Mouse (Mus musculus) small intestine, adult 2 months (tissue): Measurements from ENCODE around the gene D030056L22Rik. TPM values are rescaled to one million over a fixed set of nuclear protein-coding genes. Genes with fewer than 3 reads are reported as not detected.
"Not testable (repeated sequence)": the region's sequence is repeated elsewhere in the genome, so short reads cannot be mapped to it uniquely, and the experiment has no call there.

Source experiments
- H3K27ac ChIP-seq: fragments of 200-500 bp; 2 replicates; pipeline ENCODE4 v1.5.1; 2012; ENCODE audit warnings: low read depth, low read length, control low read depth, inconsistent platforms; ENCODE audit not compliant: insufficient read depth
- H3K27me3 ChIP-seq: fragments of 200-500 bp; 2 replicates; pipeline ENCODE4 v1.6.1; 2012; ENCODE audit warnings: mild to moderate bottlenecking, moderate library complexity, low read length, inconsistent platforms; ENCODE audit not compliant: control insufficient read depth, insufficient read depth
- H3K36me3 ChIP-seq: fragments of 200-500 bp; 2 replicates; pipeline ENCODE4 v1.6.1; 2012; ENCODE audit warnings: mild to moderate bottlenecking, low read length, control low read depth, inconsistent platforms; ENCODE audit not compliant: control insufficient read depth, insufficient read depth
- H3K4me1 ChIP-seq: fragments of 200-500 bp; 2 replicates; pipeline ENCODE4 v1.6.1; 2012; ENCODE audit warnings: low read length, inconsistent platforms, mixed read lengths; ENCODE audit not compliant: control insufficient read depth, insufficient read depth, insufficient read length
- H3K4me3 ChIP-seq: fragments of 200-500 bp; 2 replicates; pipeline ENCODE4 v1.5.1; 2012; ENCODE audit warnings: low read depth, mild to moderate bottlenecking, control low read depth, inconsistent platforms, low read length, moderate library complexity
- CTCF ChIP-seq: fragments of 200-500 bp; IDR thresholded peaks from 2 replicates; pipeline ENCODE4 v1.5.1; 2012; ENCODE audit warnings: low read depth, mild to moderate bottlenecking, control low read depth, inconsistent platforms, low read length, moderate library complexity, mixed read lengths; ENCODE audit not compliant: insufficient replicate concordance, insufficient read length; ENCODE audit errors: extremely low read depth
- POLR2A ChIP-seq: fragments of 200-500 bp; IDR thresholded peaks from 2 replicates; pipeline ENCODE4 v1.6.1; 2012; ENCODE audit warnings: low read depth, mild to moderate bottlenecking, control low read depth, inconsistent platforms, low read length, moderate library complexity
- whole genome bisulfite sequencing: fragments of 180-500 bp; shearing (Covaris S2); methylation state at CpG from one replicate; pipeline ENCODE4 v1.1.7; 2018; 5-methylcytosine and 5-hydroxymethylcytosine counted together
- polyA plus RNA-seq: library from polyadenylated mRNA; depleted of rRNA; stranded (reverse); fragments of >200 nt; gene quantifications from 2 replicates; pipeline ENCODE4 v1.2.3, GENCODE M21; 2012

D030056L22Rik gene
- polyA plus RNA-seq, 1 experiment, result 8.4 TPM

DNA sequence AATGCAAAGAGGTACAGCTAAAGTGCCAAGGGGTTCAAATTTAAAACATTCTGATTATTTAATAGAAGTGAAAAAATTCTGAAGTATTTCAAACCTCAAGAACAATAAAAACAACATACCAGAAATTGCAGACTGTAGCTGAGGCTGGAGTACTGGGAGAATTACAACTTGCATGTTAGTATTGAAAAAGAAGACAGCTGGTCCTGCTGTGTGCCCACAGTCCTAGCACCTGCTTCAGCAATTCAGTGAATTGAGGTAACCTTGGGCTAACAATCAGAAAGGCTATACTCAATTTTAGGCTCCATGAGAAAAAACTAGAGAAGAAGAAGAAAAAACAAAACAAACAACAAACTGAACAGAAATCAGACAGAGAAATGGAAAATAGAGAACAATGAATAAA is 4.9 kb upstream of the D030056L22Rik start:
- no peak overlapping the region for H3K27ac ChIP-seq
- TF ChIP-seq CTCF (no peak), POLR2A (no peak)
- no peaks in the 10 kb centered on the region for H3K36me3 ChIP-seq
- H3K27me3 ChIP-seq, result no peaks in the 10 kb centered on the region
- no peak overlapping the region for H3K4me3 ChIP-seq
- no peaks in the 10 kb centered on the region; the same call in 1 of the 2 replicates for H3K4me1 ChIP-seq

DNA sequence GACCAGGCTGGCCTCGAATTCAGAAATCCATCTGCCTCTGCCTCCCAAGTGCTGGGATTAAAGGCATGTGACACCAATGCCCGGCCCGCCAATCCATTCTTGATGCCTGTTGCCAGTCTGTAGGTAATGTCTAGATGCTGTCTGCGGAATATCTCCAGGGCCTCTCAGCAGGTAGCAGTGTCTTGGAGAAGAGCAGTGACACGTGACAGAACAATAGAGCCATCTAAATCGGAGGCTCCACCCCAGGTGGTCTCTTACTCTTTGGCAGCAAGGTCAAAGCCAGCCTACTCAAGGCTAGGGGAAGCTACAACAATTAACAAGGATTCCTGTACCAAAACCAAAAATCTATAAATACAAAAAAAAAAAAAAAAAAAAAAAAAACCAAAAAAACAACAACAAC is 2.1 kb upstream of the D030056L22Rik start:
- Histone ChIP-seq H3K4me3 (no peak overlapping the region), H3K27me3 (no peaks in the 10 kb centered on the region), H3K27ac (no peak overlapping the region), H3K4me1 (peaks cover 2% of the 10 kb centered on the region), H3K36me3 (no peaks in the 10 kb centered on the region)
- WGBS, result 89% methylated on average over 6 of the region's 6 CpGs
- TF ChIP-seq CTCF (no peak), POLR2A (no peak)

DNA sequence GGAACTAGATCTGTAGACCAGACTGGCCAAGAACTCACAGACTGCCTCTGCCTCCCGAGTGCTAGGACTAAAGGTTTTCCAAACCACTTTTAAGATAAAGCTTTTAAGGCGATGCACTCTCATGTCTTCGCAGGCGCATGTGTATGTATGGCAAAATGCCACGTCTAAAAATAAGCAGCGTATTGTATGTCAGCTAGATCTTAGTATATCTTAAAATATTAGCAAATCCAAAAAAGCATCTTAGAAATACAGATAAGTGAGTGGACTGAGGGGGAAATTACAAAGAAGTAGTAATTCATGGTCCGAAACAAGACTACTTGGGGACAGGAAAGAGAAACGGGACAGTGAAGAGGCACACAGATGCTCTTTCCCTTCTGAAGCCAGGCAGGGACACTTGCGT is 1.4 kb upstream of the D030056L22Rik start:
- H3K4me3 ChIP-seq, result no peak overlapping the region
- no peaks in the 10 kb centered on the region for H3K27me3 ChIP-seq
- no peak overlapping the region for H3K27ac ChIP-seq
- TF ChIP-seq POLR2A (no peak), CTCF (no peak)
- WGBS, result 85% methylated on average over 9 of the region's 9 CpGs
- peaks cover 2% of the 10 kb centered on the region for H3K4me1 ChIP-seq
- H3K36me3 ChIP-seq, result no peaks in the 10 kb centered on the region

DNA sequence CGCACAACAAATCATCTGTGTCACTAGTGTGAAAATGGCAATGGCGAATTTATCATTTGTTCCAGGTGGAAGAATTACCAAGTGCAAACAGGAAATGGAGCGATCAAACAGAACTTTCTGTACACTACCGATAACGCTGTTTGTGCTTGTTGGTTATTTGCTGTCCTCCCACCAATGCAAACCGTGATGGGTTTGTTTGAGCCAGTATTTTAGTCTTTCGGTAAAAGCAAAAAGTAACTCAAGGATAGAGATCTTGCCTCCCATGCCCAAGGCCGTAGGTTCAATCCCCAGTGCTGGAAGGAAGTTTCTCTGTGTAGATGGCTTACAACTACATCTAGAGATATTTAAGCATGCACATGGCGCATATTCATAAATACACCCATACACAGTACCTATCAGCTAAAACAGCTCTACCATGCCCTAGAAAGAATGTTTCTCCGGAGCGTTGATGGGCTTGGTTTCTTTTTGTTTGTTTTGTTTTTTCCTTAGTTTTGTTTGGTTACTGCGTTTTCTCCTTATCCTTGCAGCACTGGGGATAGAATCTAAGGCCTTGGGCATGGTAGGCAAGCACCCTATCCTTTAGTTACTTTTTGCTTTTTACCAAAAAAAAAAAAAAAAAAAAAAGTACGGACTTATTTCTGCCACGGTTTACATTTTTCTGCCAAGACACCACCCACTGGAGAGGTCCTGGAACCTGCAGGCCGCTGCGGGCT is 684 bp upstream of the D030056L22Rik start:
- Histone ChIP-seq H3K4me3 (peak overlapping the region; percentile 70), H3K27ac (peak overlapping the region; percentile 78), H3K36me3 (no peaks in the 10 kb centered on the region; the same call in 1 of the 2 replicates), H3K4me1 (peaks cover 2% of the 10 kb centered on the region), H3K27me3 (no peaks in the 10 kb centered on the region)
- TF ChIP-seq POLR2A (no peak), CTCF (no peak)
- WGBS, result 41% methylated on average over 16 of the region's 16 CpGs

DNA sequence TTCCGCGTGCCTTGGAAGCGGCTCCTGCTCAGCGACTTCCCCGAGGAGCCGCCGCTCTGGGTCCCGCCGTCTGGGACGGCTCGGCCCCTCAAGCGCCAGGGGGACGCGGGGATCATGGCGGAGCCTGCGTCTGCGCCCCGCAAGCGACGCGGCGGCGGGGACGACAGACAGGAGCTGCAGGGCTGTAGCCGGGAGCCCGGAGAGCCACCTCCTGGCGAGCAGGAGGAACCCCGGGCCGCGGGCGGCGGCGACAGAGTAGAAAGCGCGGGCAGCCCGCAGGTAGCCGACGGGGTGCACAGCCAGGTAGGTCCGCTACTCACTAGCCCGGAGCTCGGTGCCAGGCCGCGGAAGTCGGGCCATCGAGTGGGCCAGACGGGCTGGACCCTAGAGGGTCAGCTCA is 364 bp downstream of the D030056L22Rik start:
- H3K4me1 ChIP-seq, H3K27me3 ChIP-seq, H3K27ac ChIP-seq, H3K36me3 ChIP-seq: not testable (repeated sequence)
- H3K4me3 ChIP-seq, result peak overlapping the region; percentile 70
- under 1% methylated on average over 46 of the region's 46 CpGs for WGBS

DNA sequence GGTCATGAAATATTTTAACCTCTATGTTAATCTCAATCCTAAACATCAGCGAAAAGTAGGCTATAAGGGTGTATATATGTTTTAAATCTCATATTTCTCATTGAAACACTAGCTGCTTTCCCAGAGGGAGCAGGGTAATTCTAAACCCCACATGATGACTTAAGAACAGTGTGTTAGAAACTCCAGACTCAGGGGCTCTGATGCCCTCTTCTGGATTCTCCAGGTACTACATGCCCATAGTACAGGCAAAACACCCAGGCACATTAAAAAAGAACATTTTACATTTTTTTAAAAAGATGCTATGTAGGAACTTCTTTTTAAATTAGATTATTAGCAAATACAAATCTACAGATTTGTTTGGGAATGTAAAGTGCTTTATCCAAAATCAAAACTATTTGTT is 3.4 kb downstream of the D030056L22Rik start:
- 29% methylated on average over 1 of the region's 1 CpGs for WGBS
- Histone ChIP-seq H3K27me3 (no peaks in the 10 kb centered on the region), H3K27ac (no peak overlapping the region), H3K4me3 (no peak overlapping the region), H3K36me3 (peaks cover 7% of the 10 kb centered on the region; the same call in 1 of the 2 replicates), H3K4me1 (peaks cover 2% of the 10 kb centered on the region)
- TF ChIP-seq CTCF (no peak), POLR2A (no peak)

DNA sequence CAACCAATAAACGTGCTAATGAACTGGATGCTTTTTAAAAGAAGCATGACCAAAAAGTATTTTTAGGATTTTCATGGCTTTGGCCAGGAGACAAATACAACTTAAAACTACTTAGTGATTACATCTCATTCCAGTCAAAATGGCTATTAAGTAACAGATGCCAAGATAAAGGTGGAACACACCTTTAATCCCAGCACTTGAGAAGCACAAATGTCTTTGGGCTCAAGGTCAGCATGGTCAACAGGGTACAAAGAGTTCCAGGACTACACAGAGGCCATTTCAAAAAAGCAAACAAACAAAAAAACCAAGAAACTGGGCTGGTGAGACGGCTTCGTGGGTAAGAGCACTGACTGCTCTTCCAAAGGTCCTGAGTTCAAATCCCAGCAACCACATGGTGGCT is 7.3 kb downstream of the D030056L22Rik start:
- Histone ChIP-seq H3K36me3 (peaks cover 7% of the 10 kb centered on the region; the same call in 1 of the 2 replicates), H3K27me3 (no peaks in the 10 kb centered on the region), H3K4me3 (no peak overlapping the region), H3K4me1 (no peaks in the 10 kb centered on the region), H3K27ac (no peak overlapping the region)
- TF ChIP-seq CTCF (no peak), POLR2A (no peak)
- 81% methylated on average over 3 of the region's 3 CpGs for WGBS
